15 mouse cellular contexts compared by ENCODE assay signal in the genomic region with DNA sequence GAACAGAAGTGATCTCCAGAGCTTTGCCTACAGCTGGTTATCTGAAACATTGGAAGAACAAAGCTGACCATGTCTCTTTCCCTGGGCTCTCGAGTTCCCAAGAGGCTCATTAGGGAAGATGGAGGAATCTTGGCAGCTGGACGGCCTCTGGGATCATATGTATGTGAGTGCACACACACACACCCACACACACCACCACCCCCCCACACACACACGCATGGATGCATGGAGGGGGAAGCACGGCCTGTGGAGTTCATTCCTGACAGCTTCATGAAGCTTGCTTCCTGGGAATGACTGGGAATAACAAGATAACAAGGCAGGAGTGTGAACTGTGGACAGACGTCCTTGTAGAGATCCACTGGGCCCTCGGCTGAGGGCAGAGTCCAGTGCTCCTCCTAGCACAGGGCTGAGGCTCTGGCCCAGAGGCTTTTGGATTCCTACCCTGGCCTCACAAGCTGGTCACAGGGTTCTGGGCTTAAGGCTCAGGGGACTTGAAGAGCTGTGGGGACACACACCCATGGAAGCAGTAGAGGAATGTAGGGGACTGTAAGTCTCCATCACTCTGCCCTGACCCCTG. TPM values are rescaled to one million over a fixed set of nuclear protein-coding genes. Genes with fewer than 3 reads are reported as not detected.
DNase-seq lines count a peak whose midpoint lies in the region; ATAC-seq and TF ChIP-seq lines count a peak whose summit lies in the region.
"Had no signal": no experiment of that assay in that cellular context is flagged by ENCODE, and none has a peak within 500 bp of the region (broad histone marks: within the 10 kb centered on the region; RNA-seq: fewer than 3 reads in every experiment).

No protein-coding gene starts in this region.

- ATAC-seq in heart, embryonic 13.5 days (ENCODE audit: extremely low read depth, insufficient number of reproducible peaks, low FRiP score, low TSS enrichment) = no peak
- ATAC-seq in kidney, embryonic 14.5 days (ENCODE audit: low FRiP score, low TSS enrichment) = no peak
- ATAC-seq in intestine, postnatal 0 days = peak; percentile 80

- peak overlapping the region; percentile 50 for H3K27ac ChIP-seq in heart, embryonic 13.5 days (replicated peaks)
- no peak overlapping the region for H3K27ac ChIP-seq in kidney, embryonic 14.5 days (ENCODE audit: low read depth, low read length)
- H3K27ac ChIP-seq in MEL (ENCODE audit: control insufficient read depth, low read depth, low read length) = peak overlapping the region; percentile 60; the same call in 1 of the 2 replicates
- peak overlapping the region; percentile 73 for H3K27ac ChIP-seq in intestine, postnatal 0 days (ENCODE audit: low read depth, low read length)
- H3K27ac ChIP-seq: hindbrain, embryonic 12.5 days; midbrain, embryonic 10.5 days had no signal

- H3K36me3 ChIP-seq in heart, embryonic 13.5 days = no peaks in the 10 kb centered on the region
- no peaks in the 10 kb centered on the region for H3K36me3 ChIP-seq in kidney, embryonic 14.5 days (ENCODE audit: control insufficient read depth, insufficient read depth, low read length)
- H3K36me3 ChIP-seq in MEL (ENCODE audit: control insufficient read depth in 1 of 2, insufficient read depth in 2 of 2, low read length in 2 of 2) = peaks cover 0 to 38% of the 10 kb centered on the region in 2 experiments; a peak in 2 of 4 replicates
- H3K36me3 ChIP-seq in intestine, postnatal 0 days (ENCODE audit: control insufficient read depth, insufficient read depth) = no peaks in the 10 kb centered on the region
- H3K36me3 ChIP-seq: hindbrain, embryonic 12.5 days; midbrain, embryonic 10.5 days had no signal

- peaks cover 90% of the 10 kb centered on the region for H3K4me1 ChIP-seq in heart, embryonic 13.5 days
- peaks cover 28% of the 10 kb centered on the region for H3K4me1 ChIP-seq in kidney, embryonic 14.5 days (ENCODE audit: control insufficient read depth, insufficient read depth, low read length)
- H3K4me1 ChIP-seq in MEL (ENCODE audit: control insufficient read depth in 1 of 2, insufficient read depth in 2 of 2, low read length in 2 of 2) = peaks cover 0 to 72% of the 10 kb centered on the region in 2 experiments; a peak in 3 of 4 replicates
- peaks cover 30% of the 10 kb centered on the region for H3K4me1 ChIP-seq in intestine, postnatal 0 days (replicated peaks; ENCODE audit: control insufficient read depth, insufficient read depth, low read length)

- H3K79me2 ChIP-seq in MEL (ENCODE audit: control insufficient read depth, insufficient read depth, low read length, poor library complexity) = peaks cover 2% of the 10 kb centered on the region

- peak overlapping the region; percentile 50 for H3K9ac ChIP-seq in heart, embryonic 13.5 days
- no peak overlapping the region for H3K9ac ChIP-seq in kidney, embryonic 14.5 days (ENCODE audit: low read depth, low read length)
- H3K9ac ChIP-seq in MEL (ENCODE audit: control insufficient read depth, low read depth, low read length, poor library complexity, severe bottlenecking) = no peak overlapping the region
- no peak overlapping the region for H3K9ac ChIP-seq in intestine, postnatal 0 days (ENCODE audit: low read depth, low read length)
- H3K9ac ChIP-seq: hindbrain, embryonic 12.5 days had no signal

- TF ChIP-seq EP300 in MEL (IDR thresholded peaks at IDR 0.05; ENCODE audit: low read depth in 1 of 2, low read length in 2 of 2) = no peak

- no peak for TF ChIP-seq RAD21 in MEL (IDR thresholded peaks at IDR 0.05; ENCODE audit: low read depth, low read length)

- no peak for TF ChIP-seq POLR2A in MEL (IDR thresholded peaks at IDR 0.05; ENCODE audit: control insufficient read depth in 1 of 2, insufficient read depth in 1 of 2, low read depth in 1 of 2, low read length in 2 of 2, poor library complexity in 1 of 2)

- no peaks in the 10 kb centered on the region for H3K9me3 ChIP-seq in heart, embryonic 13.5 days
- H3K9me3 ChIP-seq in kidney, embryonic 14.5 days (ENCODE audit: control insufficient read depth, low read length) = no peaks in the 10 kb centered on the region
- no peaks in the 10 kb centered on the region for H3K9me3 ChIP-seq in MEL (replicated peaks; ENCODE audit: insufficient read depth, low read length)
- H3K9me3 ChIP-seq in intestine, postnatal 0 days (ENCODE audit: control insufficient read depth) = no peaks in the 10 kb centered on the region
- H3K9me3 ChIP-seq: hindbrain, embryonic 12.5 days; midbrain, embryonic 10.5 days had no signal

- intact Hi-C loops in heart, postnatal 36 days (cut with DNase I) = no loop called here
- intact Hi-C loops in left cerebral cortex, postnatal 4 days (cut with DNase I) = no loop called here
- intact Hi-C loops in gastrocnemius, postnatal 36 days (cut with DNase I) = no loop called here

- no peak for DNase-seq in heart, postnatal 36 days
- DNase-seq in kidney, postnatal 4 days = peak; percentile 46 to 60
- DNase-seq in MEL (ENCODE audit: low read depth, low spot score) = no peak
- DNase-seq in left cerebral cortex, postnatal 4 days = no peak
- no peak for DNase-seq in gastrocnemius, postnatal 36 days
- DNase-seq: B cell, adult 2 months; cerebellum, adult 11-12 months; cerebellum, postnatal 36 days; right cerebral cortex, postnatal 4 days; thymus, adult 2 months had no signal

- no peak overlapping the region for H3K4me2 ChIP-seq in heart, embryonic 13.5 days
- H3K4me2 ChIP-seq in kidney, embryonic 14.5 days (replicated peaks; ENCODE audit: low read depth, low read length) = no peak overlapping the region
- no peak overlapping the region for H3K4me2 ChIP-seq in intestine, postnatal 0 days (replicated peaks; ENCODE audit: low read depth)
- H3K4me2 ChIP-seq: hindbrain, embryonic 12.5 days had no signal

- no peaks in the 10 kb centered on the region for H3K27me3 ChIP-seq in heart, embryonic 13.5 days (replicated peaks)
- H3K27me3 ChIP-seq in kidney, embryonic 14.5 days (ENCODE audit: control insufficient read depth, insufficient read depth, low read length) = no peaks in the 10 kb centered on the region
- H3K27me3 ChIP-seq in MEL (ENCODE audit: control insufficient read depth in 1 of 2, insufficient read depth in 2 of 2, low read length in 2 of 2) = no peaks in the 10 kb centered on the region
- H3K27me3 ChIP-seq in intestine, postnatal 0 days (replicated peaks; ENCODE audit: control insufficient read depth, insufficient read depth, low read length) = no peaks in the 10 kb centered on the region
- H3K27me3 ChIP-seq: hindbrain, embryonic 12.5 days had no signal

- no peak for TF ChIP-seq CTCF in MEL (IDR thresholded peaks at IDR 0.05 in 2 of 3, conservative IDR thresholded peaks at IDR 0.05 in 1 of 3; ENCODE audit: control insufficient read depth in 1 of 3, insufficient read depth in 1 of 3, low read depth in 2 of 3, low read length in 3 of 3, poor library complexity in 1 of 3, severe bottlenecking in 1 of 3)
- TF ChIP-seq CTCF in intestine, postnatal 0 days (IDR thresholded peaks at IDR 0.05; ENCODE audit: low read depth) = no peak

- 26% methylated on average over 6 of the region's 6 CpGs for WGBS in heart, embryonic 13.5 days
- WGBS in kidney, embryonic 14.5 days = 52% methylated on average over 6 of the region's 6 CpGs
- WGBS in intestine, postnatal 0 days = 38% methylated on average over 6 of the region's 6 CpGs

- H3K4me3 ChIP-seq in heart, embryonic 13.5 days = no peak overlapping the region
- H3K4me3 ChIP-seq in kidney, embryonic 14.5 days (ENCODE audit: low read length) = no peak overlapping the region
- H3K4me3 ChIP-seq in MEL (ENCODE audit: control insufficient read depth in 1 of 2, insufficient read depth in 1 of 2, low read depth in 2 of 2, low read length in 2 of 2) = no peak overlapping the region
- no peak overlapping the region for H3K4me3 ChIP-seq in intestine, postnatal 0 days (ENCODE audit: low read depth, low read length)
- H3K4me3 ChIP-seq: hindbrain, embryonic 12.5 days; midbrain, embryonic 10.5 days had no signal

TF ChIP-seq in MEL, 35 proteins besides CTCF, POLR2A, EP300 and RAD21:
- TF ChIP-seq KAT2A (conservative IDR thresholded peaks at IDR 0.05; ENCODE audit: low read depth, low read length) (no peak), RCOR1 (IDR thresholded peaks at IDR 0.05; ENCODE audit: low read depth, low read length) (no peak)

RNA-seq across cellular contexts. Expression of a gene that starts 41.8 kb away (rescaled TPM):
- polyA plus RNA-seq in heart, embryonic 13.5 days (2015; fragmentation: Nextera tagmentation; extraction: Ambion mirVana) = 120 and 122 TPM in 2 replicates
- total RNA-seq in heart, postnatal 36 days (2021) = 10 to 100 TPM; 39.2 to 40.7 TPM
- 96.3 and 112 TPM in 2 replicates for polyA plus RNA-seq in kidney, embryonic 14.5 days (2014; fragmentation: Nextera tagmentation; extraction: Ambion mirVana)
- 13.5 and 20.3 TPM in 2 replicates for total RNA-seq in MEL (2012; rRNA removed)
- 10 to 100 TPM in 1 of 2 experiments, not detected in 1; 24.5 TPM for polyA plus RNA-seq in MEL (2012; ENCODE audit: insufficient read depth in 1 of 2, insufficient read length in 2 of 2, low read depth in 1 of 2, low replicate concordance in 2 of 2, missing spikeins in 1 of 2)
- 40.4 and 42.2 TPM in 2 replicates for polyA plus RNA-seq in intestine, postnatal 0 days (2015; fragmentation: Nextera tagmentation; extraction: Ambion mirVana)
- total RNA-seq in left cerebral cortex, postnatal 4 days (2021) = 10 to 100 TPM; 27.7 to 31.9 TPM
- 10 to 100 TPM; 19.9 to 23.2 TPM for total RNA-seq in gastrocnemius, postnatal 36 days (2021)

RNA-seq across cellular contexts. Expression of a gene that starts 50.9 kb away (rescaled TPM):
- 143 and 155 TPM in 2 replicates for polyA plus RNA-seq in heart, embryonic 13.5 days (2015; fragmentation: Nextera tagmentation; extraction: Ambion mirVana)
- 10 to 100 TPM; 11.4 to 12.0 TPM for total RNA-seq in heart, postnatal 36 days (2021)
- polyA plus RNA-seq in kidney, embryonic 14.5 days (2014; fragmentation: Nextera tagmentation; extraction: Ambion mirVana) = 78.6 and 140 TPM in 2 replicates
- total RNA-seq in MEL (2012; rRNA removed) = 0.33 and 0.46 TPM in 2 replicates
- polyA plus RNA-seq in MEL (2012; ENCODE audit: insufficient read depth in 1 of 2, insufficient read length in 2 of 2, low read depth in 1 of 2, low replicate concordance in 2 of 2, missing spikeins in 1 of 2) = 1 to 10 TPM in 1 of 2 experiments, not detected in 1; 1.3 TPM
- 34.9 and 35.2 TPM in 2 replicates for polyA plus RNA-seq in intestine, postnatal 0 days (2015; fragmentation: Nextera tagmentation; extraction: Ambion mirVana)
- total RNA-seq in left cerebral cortex, postnatal 4 days (2021) = 10 to 100 TPM; 18.4 to 21.4 TPM
- total RNA-seq in gastrocnemius, postnatal 36 days (2021) = 10 to 100 TPM in 1 of 2 experiments, 1 to 10 TPM in 1; 6.4 to 10.3 TPM

Comparison
In these comparisons a context has a peak if more than half of its experiments do, and no peak if none do; other contexts are left out.
1. DNase-seq: peak in kidney, postnatal 4 days (2 of 2); none in heart, postnatal 36 days (0 of 2), MEL (single experiment), left cerebral cortex, postnatal 4 days (single experiment) and gastrocnemius, postnatal 36 days (0 of 2).